Mouse (Mus musculus): Measurements from ENCODE around the gene H2al1i.
"Not testable (repeated sequence)": the region's sequence is repeated elsewhere in the genome, so short reads cannot be mapped to it uniquely, and the experiment has no call there.

Gene H2al1i

DNA sequence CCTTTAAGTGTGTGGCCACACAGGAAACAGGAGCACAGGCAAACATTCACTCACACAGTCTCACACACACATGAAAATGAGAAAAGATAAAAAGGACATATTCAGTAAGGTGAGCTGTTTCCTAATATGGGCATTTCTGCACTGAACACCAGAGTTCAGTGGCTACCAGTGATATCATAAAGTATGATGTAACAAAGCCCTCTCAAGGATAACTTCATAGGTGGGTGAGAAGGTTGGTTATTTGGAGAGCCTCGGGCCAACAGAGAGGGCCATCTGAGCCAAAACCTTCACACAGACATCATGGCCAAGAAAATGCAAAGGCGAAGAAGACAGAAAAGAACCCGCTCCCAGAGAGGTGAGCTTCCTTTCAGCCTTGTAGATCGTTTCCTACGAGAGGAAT, at the start of gene H2al1i:
Gene H2al1i, plus strand, starts transcription at position 301 of the 400 bp plus-strand sequence.
- not testable (repeated sequence) for DNase-seq

DNA sequence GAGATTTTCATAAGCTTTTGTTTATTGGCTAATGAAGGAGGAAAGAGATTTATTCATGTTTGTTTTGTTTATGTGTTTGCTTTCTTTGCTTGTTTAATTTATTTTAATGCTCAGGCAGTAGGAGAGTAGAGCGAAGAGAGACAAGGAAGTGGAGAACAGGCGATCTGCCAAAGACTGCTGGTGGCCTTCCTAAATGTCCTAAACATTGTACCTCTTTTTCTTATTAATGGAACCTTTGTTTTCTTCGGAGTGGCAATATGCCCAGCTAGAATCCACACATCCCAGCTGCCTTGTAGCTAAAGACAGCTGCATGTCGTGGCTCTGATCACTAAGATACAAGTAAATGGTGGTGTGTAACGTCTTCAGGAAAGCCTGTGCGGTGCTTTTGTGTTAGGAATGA, 47.4 kb upstream of the H2al1i start:
- DNase-seq: peak; percentile 9

DNA sequence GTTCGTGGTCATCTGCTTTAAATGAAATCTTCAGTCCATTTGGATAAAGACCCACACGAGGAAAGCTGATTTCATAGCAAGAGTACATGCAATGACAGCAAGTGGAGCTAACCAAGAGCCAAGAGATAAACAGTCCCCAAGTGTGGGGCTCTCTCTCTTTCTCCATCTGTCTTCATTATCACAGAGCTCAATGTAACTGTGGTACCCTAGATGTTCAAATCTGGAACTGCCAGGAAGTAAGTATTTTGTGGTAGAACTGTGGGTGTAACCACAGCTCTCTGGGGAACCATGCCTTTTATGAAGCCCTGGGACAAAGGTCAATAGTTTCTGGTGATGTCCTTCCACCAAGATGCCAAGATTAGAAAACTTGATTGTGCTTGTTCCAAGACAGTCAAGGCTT, 43.7 kb upstream of the H2al1i start:
- no peak for DNase-seq

DNA sequence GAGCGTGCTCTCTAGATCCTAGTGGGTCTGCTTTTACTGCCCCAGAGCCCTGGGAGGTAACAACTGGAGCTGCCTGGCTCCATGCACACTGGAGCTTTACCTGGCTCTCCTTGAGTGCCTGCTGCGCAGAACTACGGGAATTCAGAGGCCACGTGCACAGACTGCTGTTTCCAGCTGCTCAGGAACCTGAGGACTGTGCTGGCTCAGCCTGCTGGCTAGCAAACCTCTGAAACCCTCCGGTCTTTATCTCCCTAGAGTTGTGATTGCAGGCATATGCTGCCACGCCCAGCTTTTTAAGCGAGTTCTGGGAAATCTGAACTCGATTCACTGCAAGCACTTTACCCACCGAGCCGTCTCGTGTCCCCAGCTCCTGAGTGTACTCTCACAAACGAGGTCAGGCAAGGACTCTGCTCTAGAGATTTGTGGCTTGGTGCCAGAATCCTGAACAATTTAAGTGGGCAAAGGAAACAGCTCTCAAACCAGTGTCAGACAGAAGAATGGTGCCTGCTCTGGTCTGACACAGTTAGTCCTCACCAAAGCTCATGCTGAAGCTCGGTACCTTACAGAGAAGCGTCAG, 36.1 kb upstream of the H2al1i start:
- DNase-seq: peak; percentile 13

DNA sequence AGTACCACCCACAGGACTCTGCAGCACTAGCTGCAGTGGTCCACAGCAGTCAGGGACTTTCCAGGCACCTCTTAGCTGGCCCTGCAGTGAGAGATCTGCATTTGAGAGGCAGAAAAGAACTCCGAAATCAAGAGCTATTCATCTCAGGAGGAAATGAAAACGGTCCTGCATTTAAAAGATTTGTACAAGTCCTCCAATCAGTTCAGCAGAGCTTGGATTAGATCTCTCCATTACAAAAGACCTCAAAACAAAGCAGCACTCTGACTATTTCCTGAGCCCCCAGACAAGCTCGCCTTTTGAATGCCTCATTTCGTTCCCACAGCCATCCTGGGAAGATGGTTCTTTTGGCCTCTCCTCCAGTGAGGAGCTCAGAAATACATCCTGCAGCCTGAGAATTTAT, 35.2 kb upstream of the H2al1i start:
- DNase-seq: no peak

DNA sequence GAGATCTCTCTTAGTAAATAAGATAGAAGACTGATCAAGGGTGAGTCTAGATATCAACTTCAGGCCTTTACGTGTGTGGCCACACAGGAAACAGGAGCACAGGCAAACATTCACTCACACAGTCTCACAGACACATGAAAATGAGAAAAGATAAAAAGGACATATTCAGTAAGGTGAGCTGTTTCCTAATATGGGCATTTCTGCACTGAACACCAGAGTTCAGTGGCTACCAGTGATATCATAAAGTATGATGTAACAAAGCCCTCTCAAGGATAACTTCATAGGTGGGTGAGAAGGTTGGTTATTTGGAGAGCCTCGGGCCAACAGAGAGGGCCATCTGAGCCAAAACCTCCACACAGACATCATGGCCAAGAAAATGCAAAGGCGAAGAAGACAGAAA, 25.5 kb upstream of the H2al1i start, which contains the start of gene H2al1a:
Gene H2al1a, plus strand, starts transcription at position 301 of the 400 bp plus-strand sequence.
- not testable (repeated sequence) for DNase-seq

DNA sequence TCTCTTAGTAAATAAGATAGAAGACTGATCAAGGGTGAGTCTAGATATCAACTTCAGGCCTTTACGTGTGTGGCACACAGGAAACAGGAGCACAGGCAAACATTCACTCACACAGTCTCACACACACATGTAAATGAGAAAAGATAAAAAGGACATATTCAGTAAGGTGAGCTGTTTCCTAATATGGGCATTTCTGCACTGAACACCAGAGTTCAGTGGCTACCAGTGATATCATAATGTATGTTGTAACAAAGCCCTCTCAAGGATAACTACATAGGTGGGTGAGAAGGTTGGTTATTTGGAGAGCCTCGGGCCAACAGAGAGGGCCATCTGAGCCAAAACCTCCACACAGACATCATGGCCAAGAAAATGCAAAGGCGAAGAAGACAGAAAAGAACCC, 22.3 kb upstream of the H2al1i start, which contains the start of gene H2al1b:
Gene H2al1b, plus strand, starts transcription at position 301 of the 400 bp plus-strand sequence.
- DNase-seq: not testable (repeated sequence)

DNA sequence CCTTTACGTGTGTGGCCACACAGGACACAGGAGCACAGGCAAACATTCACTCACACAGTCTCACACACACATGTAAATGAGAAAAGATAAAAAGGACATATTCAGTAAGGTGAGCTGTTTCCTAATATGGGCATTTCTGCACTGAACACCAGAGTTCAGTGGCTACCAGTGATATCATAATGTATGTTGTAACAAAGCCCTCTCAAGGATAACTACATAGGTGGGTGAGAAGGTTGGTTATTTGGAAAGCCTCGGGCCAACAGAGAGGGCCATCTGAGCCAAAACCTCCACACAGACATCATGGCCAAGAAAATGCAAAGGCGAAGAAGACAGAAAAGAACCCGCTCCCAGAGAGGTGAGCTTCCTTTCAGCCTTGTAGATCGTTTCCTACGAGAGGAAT, 19.1 kb upstream of the H2al1i start, which contains the start of gene H2al1c:
Gene H2al1c, plus strand, starts transcription at position 301 of the 400 bp plus-strand sequence.
- DNase-seq: not testable (repeated sequence)

DNA sequence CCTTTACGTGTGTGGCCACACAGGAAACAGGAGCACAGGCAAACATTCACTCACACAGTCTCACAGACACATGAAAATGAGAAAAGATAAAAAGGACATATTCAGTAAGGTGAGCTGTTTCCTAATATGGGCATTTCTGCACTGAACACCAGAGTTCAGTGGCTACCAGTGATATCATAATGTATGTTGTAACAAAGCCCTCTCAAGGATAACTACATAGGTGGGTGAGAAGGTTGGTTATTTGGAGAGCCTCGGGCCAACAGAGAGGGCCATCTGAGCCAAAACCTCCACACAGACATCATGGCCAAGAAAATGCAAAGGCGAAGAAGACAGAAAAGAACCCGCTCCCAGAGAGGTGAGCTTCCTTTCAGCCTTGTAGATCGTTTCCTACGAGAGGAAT, 15.9 kb upstream of the H2al1i start, which contains the start of gene H2al1d:
Gene H2al1d, plus strand, starts transcription at position 301 of the 400 bp plus-strand sequence.
- DNase-seq: not testable (repeated sequence)

DNA sequence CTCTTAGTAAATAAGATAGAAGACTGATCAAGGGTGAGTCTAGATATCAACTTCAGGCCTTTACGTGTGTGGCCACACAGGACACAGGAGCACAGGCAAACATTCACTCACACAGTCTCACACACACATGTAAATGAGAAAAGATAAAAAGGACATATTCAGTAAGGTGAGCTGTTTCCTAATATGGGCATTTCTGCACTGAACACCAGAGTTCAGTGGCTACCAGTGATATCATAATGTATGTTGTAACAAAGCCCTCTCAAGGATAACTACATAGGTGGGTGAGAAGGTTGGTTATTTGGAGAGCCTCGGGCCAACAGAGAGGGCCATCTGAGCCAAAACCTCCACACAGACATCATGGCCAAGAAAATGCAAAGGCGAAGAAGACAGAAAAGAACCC, 12.8 kb upstream of the H2al1i start, which contains the start of gene H2al1e:
Gene H2al1e, plus strand, starts transcription at position 301 of the 400 bp plus-strand sequence.
- not testable (repeated sequence) for DNase-seq

DNA sequence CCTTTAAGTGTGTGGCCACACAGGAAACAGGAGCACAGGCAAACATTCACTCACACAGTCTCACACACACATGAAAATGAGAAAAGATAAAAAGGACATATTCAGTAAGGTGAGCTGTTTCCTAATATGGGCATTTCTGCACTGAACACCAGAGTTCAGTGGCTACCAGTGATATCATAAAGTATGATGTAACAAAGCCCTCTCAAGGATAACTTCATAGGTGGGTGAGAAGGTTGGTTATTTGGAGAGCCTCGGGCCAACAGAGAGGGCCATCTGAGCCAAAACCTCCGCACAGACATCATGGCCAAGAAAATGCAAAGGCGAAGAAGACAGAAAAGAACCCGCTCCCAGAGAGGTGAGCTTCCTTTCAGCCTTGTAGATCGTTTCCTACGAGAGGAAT, 9.6 kb upstream of the H2al1i start, which contains the start of gene H2al1f:
Gene H2al1f, plus strand, starts transcription at position 301 of the 400 bp plus-strand sequence.
- not testable (repeated sequence) for DNase-seq

DNA sequence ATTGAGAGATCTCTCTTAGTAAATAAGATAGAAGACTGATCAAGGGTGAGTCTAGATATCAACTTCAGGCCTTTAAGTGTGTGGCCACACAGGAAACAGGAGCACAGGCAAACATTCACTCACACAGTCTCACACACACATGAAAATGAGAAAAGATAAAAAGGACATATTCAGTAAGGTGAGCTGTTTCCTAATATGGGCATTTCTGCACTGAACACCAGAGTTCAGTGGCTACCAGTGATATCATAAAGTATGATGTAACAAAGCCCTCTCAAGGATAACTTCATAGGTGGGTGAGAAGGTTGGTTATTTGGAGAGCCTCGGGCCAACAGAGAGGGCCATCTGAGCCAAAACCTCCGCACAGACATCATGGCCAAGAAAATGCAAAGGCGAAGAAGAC, 6.5 kb upstream of the H2al1i start, which contains the start of gene H2al1g:
Gene H2al1g, plus strand, starts transcription at position 301 of the 400 bp plus-strand sequence.
- not testable (repeated sequence) for DNase-seq

DNA sequence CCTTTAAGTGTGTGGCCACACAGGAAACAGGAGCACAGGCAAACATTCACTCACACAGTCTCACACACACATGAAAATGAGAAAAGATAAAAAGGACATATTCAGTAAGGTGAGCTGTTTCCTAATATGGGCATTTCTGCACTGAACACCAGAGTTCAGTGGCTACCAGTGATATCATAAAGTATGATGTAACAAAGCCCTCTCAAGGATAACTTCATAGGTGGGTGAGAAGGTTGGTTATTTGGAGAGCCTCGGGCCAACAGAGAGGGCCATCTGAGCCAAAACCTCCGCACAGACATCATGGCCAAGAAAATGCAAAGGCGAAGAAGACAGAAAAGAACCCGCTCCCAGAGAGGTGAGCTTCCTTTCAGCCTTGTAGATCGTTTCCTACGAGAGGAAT, 3.3 kb upstream of the H2al1i start, which contains the start of gene H2al1h:
Gene H2al1h, plus strand, starts transcription at position 301 of the 400 bp plus-strand sequence.
- not testable (repeated sequence) for DNase-seq

DNA sequence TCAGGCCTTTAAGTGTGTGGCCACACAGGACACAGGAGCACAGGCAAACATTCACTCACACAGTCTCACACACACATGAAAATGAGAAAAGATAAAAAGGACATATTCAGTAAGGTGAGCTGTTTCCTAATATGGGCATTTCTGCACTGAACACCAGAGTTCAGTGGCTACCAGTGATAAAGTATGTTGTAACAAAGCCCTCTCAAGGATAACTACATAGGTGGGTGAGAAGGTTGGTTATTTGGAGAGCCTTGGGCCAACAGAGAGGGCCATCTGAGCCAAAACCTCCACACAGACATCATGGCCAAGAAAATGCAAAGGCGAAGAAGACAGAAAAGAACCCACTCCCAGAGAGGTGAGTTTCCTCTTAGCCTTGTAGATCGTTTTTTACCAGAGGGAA, 3.1 kb downstream of the H2al1i start, which contains the start of gene H2al1j:
Gene H2al1j, plus strand, starts transcription at position 301 of the 400 bp plus-strand sequence.
- DNase-seq: not testable (repeated sequence)

DNA sequence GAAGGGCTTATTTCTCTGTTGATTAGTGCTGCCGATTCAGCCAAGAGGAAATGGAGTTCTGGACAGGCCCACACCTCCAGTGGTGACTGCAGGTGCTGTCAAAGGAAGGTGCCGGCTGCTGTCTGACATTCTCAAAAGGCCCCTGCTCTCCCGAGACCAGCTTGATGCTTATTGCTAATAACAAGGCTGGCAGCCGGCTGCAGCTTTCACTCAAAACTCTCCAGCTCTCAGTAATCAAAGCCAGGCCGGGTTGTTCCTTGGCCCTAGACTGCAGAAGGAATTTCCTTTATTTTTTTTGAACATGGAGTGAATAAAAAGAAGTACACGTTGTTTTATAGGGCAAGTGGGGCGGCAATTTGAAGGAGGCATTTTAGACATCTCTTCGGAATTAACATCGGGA, 21.3 kb downstream of the H2al1i start:
- DNase-seq: no peak

DNA sequence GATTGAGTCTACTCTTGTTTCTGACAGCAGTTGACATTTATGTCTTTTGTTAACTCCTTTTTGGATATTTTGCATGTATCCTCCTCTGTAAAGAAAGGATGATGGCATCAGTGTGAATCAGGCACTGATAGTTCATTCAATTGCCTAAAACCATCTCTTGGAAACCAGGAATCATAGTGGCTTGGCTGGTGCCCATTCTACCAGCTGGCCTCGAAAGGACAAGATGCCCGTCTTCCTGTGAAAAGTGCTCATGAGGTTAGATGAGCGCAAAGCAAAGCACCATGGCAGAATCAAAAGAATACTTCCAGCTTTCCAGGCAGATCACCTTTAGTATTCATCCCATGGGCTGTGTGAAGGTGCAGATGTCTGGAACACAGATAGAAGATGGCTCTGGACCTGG, 22.3 kb downstream of the H2al1i start:
- DNase-seq: no peak

DNA sequence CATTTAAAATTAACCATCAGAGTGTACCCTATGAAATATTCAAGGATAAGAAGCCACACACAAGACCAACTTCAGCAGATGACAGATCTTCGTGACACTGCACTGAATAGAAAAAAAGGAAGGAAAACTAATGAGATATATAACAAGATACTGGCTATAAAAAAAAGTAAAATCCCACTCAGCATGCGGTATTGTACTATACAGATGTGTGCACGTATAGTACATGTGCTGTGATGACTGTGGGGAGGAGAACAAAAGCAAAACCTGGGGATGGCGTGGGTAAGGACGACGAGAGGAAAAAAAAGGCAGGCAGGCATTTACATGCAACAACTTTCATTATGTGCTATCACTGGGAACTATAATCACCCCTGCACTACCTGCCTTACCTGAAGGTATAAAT, 36.4 kb downstream of the H2al1i start:
- no peak for DNase-seq

DNA sequence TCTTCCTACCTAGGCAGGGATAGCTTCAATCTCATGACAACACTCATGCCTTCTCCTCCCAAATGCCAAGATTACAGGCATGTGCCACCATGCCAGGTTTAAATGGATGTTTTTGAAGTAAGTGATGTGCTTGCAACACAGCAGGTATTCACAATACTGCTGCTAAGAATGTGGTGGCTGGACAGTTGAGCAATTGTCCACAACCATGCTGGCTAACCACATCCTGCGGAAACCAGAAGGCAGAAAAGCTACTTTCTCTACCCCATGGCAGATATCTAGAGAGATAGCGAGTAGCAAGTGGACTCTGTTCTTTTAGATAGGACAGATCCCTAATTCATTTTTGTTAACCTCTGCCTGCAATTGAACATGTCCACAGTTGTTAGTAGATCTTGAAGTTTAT, 36.8 kb downstream of the H2al1i start:
- DNase-seq: no peak

DNA sequence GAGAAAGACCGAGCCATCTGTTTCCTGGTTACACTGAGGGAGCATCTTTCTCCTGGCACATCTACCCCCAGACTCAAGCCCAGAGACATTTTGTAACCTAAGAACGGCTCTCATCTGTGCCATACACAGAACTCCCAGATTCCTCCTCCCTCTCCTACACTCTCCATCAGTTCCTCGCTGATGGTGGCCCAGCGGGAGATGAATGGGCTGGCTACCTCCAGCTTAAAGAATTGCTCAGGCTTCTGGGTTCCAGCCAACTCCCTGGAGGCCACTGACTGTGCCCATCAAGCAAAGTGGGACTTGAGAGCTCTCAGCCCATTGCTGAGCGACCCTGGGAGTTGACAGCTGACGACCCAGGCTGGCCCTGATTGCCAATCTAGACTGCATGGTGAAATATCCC, 39.4 kb downstream of the H2al1i start:
- DNase-seq: no peak

DNA sequence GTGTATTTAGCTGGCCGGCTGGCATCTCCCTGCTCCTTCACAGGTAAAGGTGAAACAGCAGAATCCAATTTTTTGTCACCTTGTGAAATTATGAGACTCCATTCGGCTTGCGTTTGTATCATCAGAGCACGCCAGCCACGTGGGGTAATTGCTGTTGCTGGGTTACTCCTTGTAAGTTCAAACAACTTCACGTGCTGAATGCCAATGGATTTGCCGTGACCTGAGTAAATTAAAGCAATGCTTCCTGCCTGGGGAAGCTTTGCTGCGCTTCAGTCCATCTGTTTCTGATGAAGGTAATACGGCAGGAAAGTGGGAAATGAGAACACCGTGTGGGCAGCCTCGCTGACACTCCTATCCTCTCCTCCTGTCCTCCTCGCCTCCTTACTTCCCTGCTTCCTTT, 40.7 kb downstream of the H2al1i start:
- no peak for DNase-seq
